Mouse (Mus musculus) hindbrain, embryonic 15.5 days (tissue): ENCODE results near the gene Pecam1. TPM values are rescaled to one million over a fixed set of nuclear protein-coding genes. Genes with fewer than 3 reads are reported as not detected.

Experiments used
- ATAC-seq: fragments of 200-750 bp; cut with Nextera tagmentation; 2 replicates; pipeline ENCODE4 v1.8.0; 2017; ENCODE audit warnings: low read depth, moderate number of reproducible peaks, moderate TSS enrichment; ENCODE audit not compliant: low FRiP score
- H3K27ac ChIP-seq: fragments of 300-500 bp; sonication (generic); replicated peaks from 2 replicates; pipeline ENCODE4 v1.5.1; 2015; ENCODE audit warnings: mild to moderate bottlenecking, inconsistent platforms
- H3K27me3 ChIP-seq: fragments of 300-500 bp; sonication (generic); 2 replicates; pipeline ENCODE4 v1.6.1; 2015; ENCODE audit warnings: control low read depth, inconsistent platforms
- H3K36me3 ChIP-seq: fragments of 300-500 bp; sonication (generic); 2 replicates; pipeline ENCODE4 v1.6.1; 2015; ENCODE audit warnings: control low read depth, inconsistent platforms
- H3K4me1 ChIP-seq: fragments of 300-500 bp; sonication (generic); replicated peaks from 2 replicates; pipeline ENCODE4 v1.6.1; 2015; ENCODE audit warnings: control low read depth, inconsistent platforms
- H3K4me2 ChIP-seq: fragments of 300-500 bp; sonication (generic); 2 replicates; pipeline ENCODE4 v1.6.1; 2015; ENCODE audit warnings: moderate library complexity, mild to moderate bottlenecking, inconsistent platforms
- H3K4me3 ChIP-seq: fragments of 300-500 bp; sonication (generic); 2 replicates; pipeline ENCODE4 v1.5.1; 2015; ENCODE audit warnings: mild to moderate bottlenecking, inconsistent platforms
- H3K9ac ChIP-seq: fragments of 300-500 bp; sonication (generic); 2 replicates; pipeline ENCODE4 v1.6.1; 2015; ENCODE audit warnings: inconsistent platforms
- H3K9me3 ChIP-seq: fragments of 300-500 bp; sonication (generic); 2 replicates; pipeline ENCODE4 v1.6.1; 2016; ENCODE audit warnings: control low read depth, inconsistent platforms
- WGBS: fragments of 180-500 bp; shearing (Covaris S2); methylation state at CpG from one replicate; pipeline ENCODE4 v1.1.7; 2015; 5-methylcytosine and 5-hydroxymethylcytosine counted together
- polyA plus RNA-seq: library from polyadenylated mRNA; unstranded; fragments of >200 nt; fragmentation: Nextera tagmentation; extraction: Ambion mirVana; gene quantifications from 2 replicates; pipeline ENCODE4 v1.2.1, GENCODE M21; 2015

Pecam1 gene
- polyA plus RNA-seq: 16.3 and 17.6 TPM in 2 replicates

DNA sequence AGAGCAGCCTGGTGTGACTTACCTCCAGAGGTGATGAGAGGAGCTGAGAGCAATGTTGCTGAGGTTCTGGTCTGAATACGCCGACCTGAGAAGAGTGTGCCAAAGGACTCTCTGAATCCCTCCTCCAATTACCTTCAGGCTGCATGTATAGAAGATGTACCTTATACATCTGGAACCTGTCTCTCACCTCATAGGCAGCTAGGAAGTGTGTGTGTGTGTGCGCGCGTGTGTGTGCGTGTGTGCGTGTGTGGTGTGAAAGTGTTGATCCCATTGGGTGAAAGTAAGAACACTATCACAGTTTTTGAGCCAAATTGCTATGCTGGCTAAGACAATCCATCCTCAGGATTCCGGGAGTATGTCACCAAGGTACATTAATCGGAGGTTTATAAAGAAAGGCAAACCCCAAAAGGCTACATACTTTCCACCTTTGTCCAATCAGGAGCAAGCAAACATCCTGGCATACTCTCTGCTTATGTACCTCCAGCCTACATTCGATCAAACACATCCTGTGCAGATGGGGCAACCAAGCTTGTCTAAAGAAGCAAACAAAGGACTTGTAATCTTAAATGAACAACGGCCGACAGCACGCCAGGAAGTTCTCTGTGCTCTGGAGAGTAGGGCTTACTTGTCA, at the start of gene Pecam1:
Pecam1 (minus strand) TSS at position 508 of the 631 bp plus-strand sequence.
- no peaks in the 10 kb centered on the region for H3K36me3 ChIP-seq
- H3K4me3 ChIP-seq: no peak within 1 kb of the TSS
- no peak within 1 kb of the TSS for H3K27ac ChIP-seq
- no peak within 1 kb of the TSS for H3K9ac ChIP-seq
- H3K4me1 ChIP-seq: no peaks in the 10 kb centered on the region
- no peak for ATAC-seq
- H3K27me3 ChIP-seq: no peaks in the 10 kb centered on the region
- H3K9me3 ChIP-seq: no peaks in the 10 kb centered on the region
- no peak within 1 kb of the TSS for H3K4me2 ChIP-seq
- WGBS: 84% methylated on average over 13 of the region's 13 CpGs

DNA sequence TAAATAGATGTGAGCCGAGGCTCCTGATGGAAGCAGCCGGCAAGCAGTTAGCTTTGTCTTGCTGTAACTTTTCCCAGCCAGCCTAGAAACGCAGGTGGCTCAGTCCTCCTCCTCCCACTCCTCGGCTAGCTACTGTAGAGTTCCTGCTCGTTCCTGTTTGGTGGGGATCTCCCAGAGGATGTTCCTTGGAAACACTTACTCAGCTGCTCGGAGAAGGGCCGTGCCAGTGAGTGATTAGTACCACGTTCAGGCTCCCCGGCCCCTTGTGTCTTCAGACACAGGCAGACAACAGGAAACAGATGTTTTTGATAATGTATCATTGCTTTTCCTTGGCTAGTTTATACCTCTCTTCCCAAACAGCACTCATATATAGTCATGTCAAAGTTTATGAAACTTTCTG, 45.3 kb upstream of the Pecam1 start:
- H3K9ac ChIP-seq: no peak overlapping the region
- H3K27me3 ChIP-seq: no peaks in the 10 kb centered on the region
- H3K27ac ChIP-seq: no peak overlapping the region
- no peak for ATAC-seq
- H3K9me3 ChIP-seq: no peaks in the 10 kb centered on the region
- H3K36me3 ChIP-seq: peaks cover 60% of the 10 kb centered on the region
- H3K4me2 ChIP-seq: no peak overlapping the region
- peaks cover 3% of the 10 kb centered on the region; the same call in 1 of the 2 replicates for H3K4me1 ChIP-seq
- 72% methylated on average over 9 of the region's 9 CpGs for WGBS
- H3K4me3 ChIP-seq: no peak overlapping the region

DNA sequence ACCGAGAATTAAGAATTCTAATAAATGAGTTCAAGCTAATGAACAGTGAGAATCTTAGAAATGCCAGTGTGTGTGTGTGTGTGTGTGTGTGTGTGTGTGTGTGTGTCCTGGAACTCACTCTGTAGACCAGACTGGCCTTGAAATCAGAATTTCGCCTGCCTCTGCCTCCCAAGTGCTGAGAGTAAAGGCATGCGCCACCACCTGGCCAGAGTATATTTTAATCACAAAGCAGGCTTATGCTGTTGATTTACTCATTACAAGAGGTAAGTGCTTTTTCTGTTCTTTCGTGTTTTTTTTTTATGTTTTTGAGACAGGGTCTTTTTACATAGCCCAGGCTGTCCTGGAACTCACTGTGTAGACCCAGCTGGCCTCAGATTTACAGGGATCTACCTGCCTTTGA, 43.4 kb upstream of the Pecam1 start:
- ATAC-seq: no peak
- Histone ChIP-seq H3K27me3 (no peaks in the 10 kb centered on the region), H3K9me3 (no peaks in the 10 kb centered on the region), H3K4me2 (no peak overlapping the region), H3K4me1 (peaks cover 13% of the 10 kb centered on the region), H3K36me3 (peaks cover 44% of the 10 kb centered on the region), H3K4me3 (no peak overlapping the region), H3K9ac (no peak overlapping the region), H3K27ac (no peak overlapping the region)
- WGBS: 74% methylated on average over 4 of the region's 4 CpGs

DNA sequence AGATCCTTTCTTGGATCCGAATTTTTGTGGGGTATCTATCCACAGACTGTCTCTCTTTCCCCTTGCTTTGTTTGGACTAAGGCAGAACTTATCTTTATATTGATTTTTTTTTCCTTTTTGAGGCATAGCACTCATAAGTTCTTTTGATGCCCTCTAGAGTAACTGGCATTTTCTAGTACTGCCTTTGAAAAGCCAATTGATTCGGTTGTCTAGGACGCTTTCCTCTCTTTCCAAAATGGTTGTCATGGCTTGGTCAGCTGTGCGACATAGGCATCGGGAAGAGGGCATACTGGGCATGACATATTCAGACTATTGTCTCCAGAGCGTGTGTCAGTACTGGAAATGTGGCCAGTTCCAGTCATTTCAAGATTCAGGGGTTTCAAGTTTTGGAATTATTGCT, 39.2 kb upstream of the Pecam1 start:
- H3K27me3 ChIP-seq: no peaks in the 10 kb centered on the region
- H3K9ac ChIP-seq: peak overlapping the region; percentile 85
- H3K4me2 ChIP-seq: peak overlapping the region; percentile 67
- no peaks in the 10 kb centered on the region for H3K9me3 ChIP-seq
- H3K4me1 ChIP-seq: peaks cover 34% of the 10 kb centered on the region
- under 1% methylated on average over 6 of the region's 6 CpGs for WGBS
- peak overlapping the region; percentile 100 for H3K27ac ChIP-seq
- peak overlapping the region; percentile 66 for H3K4me3 ChIP-seq
- peaks cover 31% of the 10 kb centered on the region for H3K36me3 ChIP-seq
- ATAC-seq: no peak

DNA sequence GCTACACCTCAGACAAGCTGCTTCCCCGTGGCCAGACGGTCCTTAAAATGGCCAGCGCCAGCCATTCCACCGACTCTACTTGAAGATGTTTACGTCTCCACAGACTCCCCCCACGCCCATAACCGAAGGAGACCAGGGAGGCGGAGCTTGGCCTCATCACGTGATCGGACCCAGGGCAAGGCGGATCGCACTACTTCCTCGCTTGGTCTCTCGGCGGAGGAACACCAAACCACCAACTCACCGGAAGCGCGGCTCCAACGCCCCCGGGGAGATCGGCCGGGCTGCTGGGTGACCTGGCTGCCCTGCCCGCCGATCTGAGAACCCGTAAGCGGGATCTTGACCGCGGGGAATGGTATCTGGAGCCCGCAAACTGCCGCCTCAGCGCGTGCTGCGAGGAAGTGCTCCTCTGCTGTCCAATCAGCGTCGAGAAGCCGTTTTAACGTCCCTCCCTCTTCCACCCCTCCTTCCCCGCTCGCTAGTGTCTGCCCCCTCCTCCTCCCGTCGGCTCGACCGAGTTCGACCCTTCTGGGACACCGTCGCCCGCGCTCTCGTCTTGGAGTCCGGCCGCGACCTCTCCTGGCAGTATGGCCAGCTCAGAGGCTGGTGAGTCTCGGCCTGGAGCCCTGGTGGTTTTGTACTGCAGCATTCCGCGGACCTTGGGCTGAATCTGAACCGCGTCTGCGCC, 38.5 kb upstream of the Pecam1 start, which contains the start of the genes Ddx5 and Cep95:
Ddx5 (minus strand) TSS at position 411 of the 685 bp plus-strand sequence.
Cep95 (plus strand) TSS at position 478 of the 685 bp plus-strand sequence.
- WGBS: under 1% methylated on average over 58 of the region's 58 CpGs
- Histone ChIP-seq H3K36me3 (peaks cover 37% of the 10 kb centered on the region), H3K4me3 (peak within 1 kb of the TSS; percentile 66), H3K9ac (peak within 1 kb of the TSS; percentile 85), H3K9me3 (no peaks in the 10 kb centered on the region), H3K4me1 (peaks cover 38% of the 10 kb centered on the region), H3K27ac (peak within 1 kb of the TSS; percentile 100), H3K4me2 (peak within 1 kb of the TSS; percentile 67), H3K27me3 (no peaks in the 10 kb centered on the region)
- peak; percentile 95 for ATAC-seq

DNA sequence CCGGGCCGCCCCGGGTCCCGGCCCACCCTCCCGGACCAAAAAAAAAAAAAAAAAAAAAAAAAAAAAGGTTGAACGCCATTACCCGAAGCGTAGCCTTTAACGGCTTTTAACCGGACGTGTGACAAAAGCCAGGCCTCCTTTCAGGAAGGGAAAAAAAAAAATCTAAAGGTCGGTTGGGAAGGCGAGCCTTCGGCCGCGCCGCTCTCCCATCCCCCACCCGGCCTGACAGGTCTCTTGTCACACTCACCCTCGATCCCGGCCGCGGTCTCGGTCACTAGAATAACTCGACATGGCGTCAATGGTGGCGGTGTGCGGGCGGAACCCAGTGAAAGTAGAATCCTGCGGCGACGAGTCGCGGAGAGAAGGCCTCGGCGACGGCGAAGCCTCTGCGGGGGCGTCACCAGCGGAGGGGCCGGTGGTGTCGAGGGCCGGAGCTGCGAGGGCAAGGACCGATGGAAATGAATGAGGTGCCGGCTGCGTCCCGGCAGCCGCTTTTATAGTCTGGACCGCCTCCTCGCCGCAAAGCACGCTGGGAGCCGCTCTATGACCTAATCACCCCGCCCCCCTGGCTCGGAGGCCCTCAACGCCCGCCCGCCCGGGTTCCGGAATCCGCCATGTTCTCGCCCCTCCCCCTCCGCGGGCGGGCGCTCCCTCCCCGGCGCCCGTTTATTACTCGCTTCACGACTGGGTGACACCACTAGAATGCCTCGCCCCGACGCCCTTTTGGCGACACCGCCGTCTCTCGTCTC, 37.8 kb upstream of the Pecam1 start:
- H3K36me3 ChIP-seq: peaks cover 39% of the 10 kb centered on the region
- peak overlapping the region; percentile 67 for H3K4me2 ChIP-seq
- peaks cover 41% of the 10 kb centered on the region for H3K4me1 ChIP-seq
- ATAC-seq: peak; percentile 86
- H3K27me3 ChIP-seq: no peaks in the 10 kb centered on the region
- peak overlapping the region; percentile 66 for H3K4me3 ChIP-seq
- no peaks in the 10 kb centered on the region for H3K9me3 ChIP-seq
- peak overlapping the region; percentile 85 for H3K9ac ChIP-seq
- WGBS: under 1% methylated on average over 66 of the region's 79 CpGs
- H3K27ac ChIP-seq: peak overlapping the region; percentile 100

DNA sequence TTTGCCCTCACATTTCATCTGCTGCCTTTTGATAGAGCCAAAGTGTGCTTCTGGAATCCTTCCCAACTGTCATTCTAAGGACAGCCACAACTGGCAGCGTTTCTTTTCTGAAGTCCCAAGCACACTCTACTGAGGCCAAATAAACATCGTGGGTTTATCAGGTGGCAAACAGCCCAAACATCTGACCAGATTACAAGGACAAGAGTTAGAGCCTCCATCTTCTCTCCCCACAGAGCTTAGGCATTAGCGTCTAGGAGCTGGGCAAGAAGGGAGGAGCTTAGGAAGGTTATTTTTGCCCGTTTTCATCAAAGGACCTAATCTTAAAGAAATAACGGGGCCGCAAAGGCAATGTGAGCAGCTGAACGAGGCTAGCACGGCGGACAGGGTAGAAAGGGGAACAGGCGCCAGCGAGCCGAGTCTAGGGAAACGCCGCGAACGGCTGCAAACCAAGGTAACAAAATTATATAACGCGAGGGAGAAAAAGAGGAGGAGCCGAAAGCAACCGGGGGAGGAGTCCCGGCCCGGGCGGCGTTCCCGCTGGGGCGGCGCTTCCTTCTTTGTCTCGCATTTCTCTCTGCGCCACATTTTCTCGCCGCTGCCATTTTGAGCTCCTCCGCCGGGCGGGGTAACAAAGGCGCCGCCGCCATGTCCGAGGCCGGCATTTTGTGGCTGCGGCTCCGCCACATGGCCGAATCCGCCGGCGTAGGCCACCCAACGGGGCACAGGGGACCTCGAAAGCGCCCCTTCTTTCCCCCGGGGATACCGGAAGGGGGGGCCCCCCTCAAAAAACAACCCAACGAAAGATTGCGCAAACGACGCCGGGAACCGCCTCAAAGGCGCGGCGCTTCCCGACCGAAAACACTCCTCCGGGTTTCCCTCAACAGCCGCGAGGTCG, 37.0 kb upstream of the Pecam1 start:
- WGBS: under 1% methylated on average over 64 of the region's 65 CpGs
- Histone ChIP-seq H3K4me1 (peaks cover 41% of the 10 kb centered on the region), H3K4me2 (peak overlapping the region; percentile 68), H3K27me3 (no peaks in the 10 kb centered on the region), H3K9ac (peak overlapping the region; percentile 85), H3K27ac (peak overlapping the region; percentile 100), H3K9me3 (no peaks in the 10 kb centered on the region), H3K36me3 (peaks cover 39% of the 10 kb centered on the region), H3K4me3 (peak overlapping the region; percentile 66)
- ATAC-seq: peak; percentile 13; the same call in 1 of the 2 replicates

DNA sequence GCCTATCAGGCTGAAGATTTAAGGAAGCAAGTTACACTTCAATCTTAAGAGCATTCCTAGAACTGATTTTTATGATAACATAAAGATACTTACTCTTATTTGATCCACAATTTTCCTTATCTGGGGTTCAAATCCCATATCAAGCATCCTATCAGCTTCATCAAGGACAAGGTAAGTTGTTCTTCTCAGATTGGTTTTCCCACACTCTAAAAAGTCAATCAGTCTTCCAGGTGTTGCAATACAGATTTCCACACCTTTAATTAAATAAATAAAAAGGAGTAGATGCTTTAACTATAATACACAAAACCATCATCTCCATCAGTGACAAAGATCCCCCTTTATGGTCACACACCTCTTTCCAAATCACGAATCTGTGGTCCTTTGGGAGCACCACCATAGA, 34.6 kb upstream of the Pecam1 start:
- no peak overlapping the region for H3K4me3 ChIP-seq
- no peaks in the 10 kb centered on the region for H3K9me3 ChIP-seq
- no peak for ATAC-seq
- H3K27ac ChIP-seq: no peak overlapping the region
- no peaks in the 10 kb centered on the region for H3K27me3 ChIP-seq
- 61% methylated on average over 1 of the region's 1 CpGs for WGBS
- H3K4me2 ChIP-seq: peak overlapping the region; percentile 68
- H3K9ac ChIP-seq: no peak overlapping the region
- H3K4me1 ChIP-seq: peaks cover 36% of the 10 kb centered on the region
- peaks cover 52% of the 10 kb centered on the region for H3K36me3 ChIP-seq

DNA sequence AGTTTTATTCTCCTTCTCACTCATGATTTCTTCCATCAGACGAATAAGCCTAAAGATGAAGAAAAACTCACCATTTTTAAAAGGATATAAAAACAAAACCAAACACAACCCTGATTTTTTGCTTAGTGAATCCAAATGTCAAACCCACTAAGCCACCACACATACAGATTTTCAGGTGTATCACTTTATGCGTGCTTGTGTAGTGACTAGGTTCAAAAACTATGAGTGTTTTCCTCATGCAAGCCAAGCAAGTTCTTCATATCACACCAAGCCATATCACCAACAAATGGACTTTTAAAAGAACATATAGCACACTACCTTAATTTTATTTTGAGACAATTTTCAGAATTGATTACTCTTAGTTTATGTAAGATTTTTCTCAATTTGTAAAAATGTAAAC, 34.0 kb upstream of the Pecam1 start:
- peaks cover 34% of the 10 kb centered on the region for H3K4me1 ChIP-seq
- no peak for ATAC-seq

DNA sequence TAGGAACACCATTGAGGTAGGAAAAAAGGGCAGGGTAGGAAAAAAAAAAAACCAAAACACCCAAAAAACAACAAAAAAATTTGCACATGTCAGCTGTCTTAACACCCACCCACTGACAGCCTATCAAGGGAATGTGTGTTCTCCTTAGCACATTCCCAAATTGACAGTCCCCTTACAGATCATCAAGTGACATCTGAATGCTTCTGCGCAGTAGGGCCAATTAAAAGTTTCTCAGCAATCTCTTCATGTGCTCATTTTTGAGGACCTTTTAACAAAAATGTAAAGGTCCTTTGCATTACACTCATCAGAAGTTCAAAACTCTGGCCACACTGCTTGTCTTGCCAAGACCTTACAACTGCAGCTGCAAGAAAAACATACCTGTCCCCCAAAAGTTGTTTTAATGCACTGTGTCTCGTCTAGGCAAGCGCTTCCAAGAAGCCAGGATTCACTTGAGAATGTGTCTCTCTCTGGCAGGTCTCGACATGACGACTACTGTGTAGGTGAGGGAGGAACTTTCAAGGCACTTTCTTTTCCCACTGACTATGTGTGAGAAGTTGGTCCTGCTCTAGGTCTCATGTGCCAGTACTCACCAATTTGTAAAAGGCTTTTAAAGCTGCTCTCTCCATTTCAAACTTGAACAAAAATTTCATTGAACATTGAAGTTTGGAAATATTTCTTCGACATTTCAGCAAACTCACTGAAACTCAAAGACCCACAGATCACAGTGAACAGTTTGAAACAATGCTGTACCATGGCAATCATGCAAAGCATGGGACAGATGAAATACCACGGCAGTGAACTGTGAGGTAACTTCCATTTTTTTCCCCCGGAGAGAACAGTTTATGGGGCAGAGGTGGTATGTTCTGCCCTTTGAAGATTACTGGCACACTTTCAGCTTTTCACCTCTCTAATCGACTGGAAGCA, 32.7 kb upstream of the Pecam1 start:
- 85% methylated on average over 9 of the region's 9 CpGs for WGBS
- H3K9ac ChIP-seq: no peak overlapping the region
- no peak overlapping the region for H3K27ac ChIP-seq
- H3K27me3 ChIP-seq: no peaks in the 10 kb centered on the region
- H3K4me2 ChIP-seq: no peak overlapping the region
- no peak overlapping the region for H3K4me3 ChIP-seq
- peaks cover 53% of the 10 kb centered on the region for H3K36me3 ChIP-seq
- no peak for ATAC-seq
- H3K9me3 ChIP-seq: no peaks in the 10 kb centered on the region
- H3K4me1 ChIP-seq: peaks cover 43% of the 10 kb centered on the region

More for the DNA sequence above, 34.0 kb upstream of the Pecam1 start:
- 87% methylated on average over 2 of the region's 2 CpGs for WGBS
- no peaks in the 10 kb centered on the region for H3K9me3 ChIP-seq
- H3K9ac ChIP-seq: no peak overlapping the region
- H3K4me3 ChIP-seq: no peak overlapping the region
- no peaks in the 10 kb centered on the region for H3K27me3 ChIP-seq
- peaks cover 53% of the 10 kb centered on the region for H3K36me3 ChIP-seq
- H3K27ac ChIP-seq: no peak overlapping the region
- H3K4me2 ChIP-seq: no peak overlapping the region
